Mouse (Mus musculus): ENCODE data around the gene Dhx58. TPM values are rescaled to one million over a fixed set of nuclear protein-coding genes. Genes with fewer than 3 reads are reported as not detected.

Dhx58 gene
- polyA plus RNA-seq, 1 experiment = 1.2 TPM

GRCm38 (mm10) chr11:100713735-100714533 is 9.9 kb upstream of the Dhx58 start, which contains the start of gene Hspb9:
Hspb9 (plus strand) TSS chr11:100713850.
- no peak for TF ChIP-seq GATA1 (IDR thresholded peaks at IDR 0.05; ENCODE audit: low read length)

- no peak for TF ChIP-seq GATA1 (IDR thresholded peaks at IDR 0.05; ENCODE audit: low read length)
These were observed 9.1 kb upstream of the Dhx58 start for GRCm38 (mm10) chr11:100713174-100713573.

- no peak for TF ChIP-seq GATA1 (IDR thresholded peaks at IDR 0.05; ENCODE audit: low read length)
These were observed 7.9 kb upstream of the Dhx58 start, which contains the start of gene Kat2a for GRCm38 (mm10) chr11:100711783-100712615. Kat2a (minus strand) TSS chr11:100712465.

GRCm38 (mm10) chr11:100710977-100711376 is 6.9 kb upstream of the Dhx58 start:
- no peak for TF ChIP-seq GATA1 (IDR thresholded peaks at IDR 0.05; ENCODE audit: low read length)

- TF ChIP-seq GATA1 (IDR thresholded peaks at IDR 0.05; ENCODE audit: low read length) = no peak
These were observed 6.5 kb upstream of the Dhx58 start for GRCm38 (mm10) chr11:100710528-100710927.

GRCm38 (mm10) chr11:100709201-100709810 is 5.2 kb upstream of the Dhx58 start:
- TF ChIP-seq GATA1 (IDR thresholded peaks at IDR 0.05; ENCODE audit: low read length) = no peak

GRCm38 (mm10) chr11:100705095-100705747 is 1.1 kb upstream of the Dhx58 start:
- no peak for TF ChIP-seq GATA1 (IDR thresholded peaks at IDR 0.05; ENCODE audit: low read length)

- no peak for TF ChIP-seq GATA1 (IDR thresholded peaks at IDR 0.05; ENCODE audit: low read length)
These were observed 705 bp downstream of the Dhx58 start for GRCm38 (mm10) chr11:100703366-100703765.

- TF ChIP-seq GATA1 (IDR thresholded peaks at IDR 0.05; ENCODE audit: low read length) = no peak
These were observed 1.2 kb downstream of the Dhx58 start for GRCm38 (mm10) chr11:100702906-100703305.

- no peak for TF ChIP-seq GATA1 (IDR thresholded peaks at IDR 0.05; ENCODE audit: low read length)
These were observed 1.8 kb downstream of the Dhx58 start for GRCm38 (mm10) chr11:100702081-100702851.

GRCm38 (mm10) chr11:100701301-100701700 is 2.8 kb downstream of the Dhx58 start:
- TF ChIP-seq GATA1 (IDR thresholded peaks at IDR 0.05; ENCODE audit: low read length) = no peak

- no peak for TF ChIP-seq GATA1 (IDR thresholded peaks at IDR 0.05; ENCODE audit: low read length)
These were observed 3.4 kb downstream of the Dhx58 start for GRCm38 (mm10) chr11:100700710-100701109.

- no peak for TF ChIP-seq GATA1 (IDR thresholded peaks at IDR 0.05; ENCODE audit: low read length)
These were observed 6.2 kb downstream of the Dhx58 start for GRCm38 (mm10) chr11:100697921-100698320.

GRCm38 (mm10) chr11:100694926-100695325 is 9.1 kb downstream of the Dhx58 start:
- no peak for TF ChIP-seq GATA1 (IDR thresholded peaks at IDR 0.05; ENCODE audit: low read length)

GRCm38 (mm10) chr11:100693154-100693553 is 10.9 kb downstream of the Dhx58 start:
- TF ChIP-seq GATA1 (IDR thresholded peaks at IDR 0.05; ENCODE audit: low read length) = no peak
